Mouse (Mus musculus) cerebellum, adult 2 months (tissue): Measurements from ENCODE around the gene Mcrip2. TPM values are rescaled to one million over a fixed set of nuclear protein-coding genes. Genes with fewer than 3 reads are reported as not detected.
A peak's percentile ranks its signal among the peaks of the same experiment; 100 is the strongest.

ENCODE experiments used
- DNase-seq, 2 experiments: peaks; one replicate each; pipeline ENCODE4 v3.0.0; 2021
- H3K27ac ChIP-seq: fragments of 200-500 bp; 2 replicates; pipeline ENCODE4 v1.5.1; 2012; ENCODE audit warnings: low read length, control low read depth, inconsistent platforms; ENCODE audit not compliant: insufficient read depth
- H3K27me3 ChIP-seq: fragments of 200-500 bp; 2 replicates; pipeline ENCODE4 v1.6.1; 2012; ENCODE audit warnings: inconsistent platforms, mild to moderate bottlenecking, low read length, moderate library complexity; ENCODE audit not compliant: control insufficient read depth, insufficient read depth
- H3K4me1 ChIP-seq: fragments of 200-500 bp; 2 replicates; pipeline ENCODE4 v1.6.1; 2011; ENCODE audit warnings: low read length; ENCODE audit not compliant: control insufficient read depth, insufficient read depth
- H3K4me3 ChIP-seq: fragments of 200-500 bp; replicated peaks from 2 replicates; pipeline ENCODE3; 2011; ENCODE audit warnings: mild to moderate bottlenecking, low read depth, low read length, control low read depth; ENCODE audit not compliant: insufficient read depth
- CTCF ChIP-seq: fragments of 200-500 bp; IDR thresholded peaks from 2 replicates; pipeline ENCODE4 v1.5.1; 2011; ENCODE audit warnings: low read depth, mild to moderate bottlenecking, control low read depth, low read length, moderate library complexity, borderline replicate concordance; ENCODE audit not compliant: insufficient read depth
- POLR2A ChIP-seq: fragments of 200-500 bp; IDR thresholded peaks from 2 replicates; pipeline ENCODE4 v1.6.1; 2011; ENCODE audit warnings: low read length, control low read depth, borderline replicate concordance; ENCODE audit not compliant: insufficient read depth
- WGBS: fragments of 180-500 bp; shearing (Covaris S2); methylation state at CpG from one replicate; pipeline ENCODE4 v1.1.7; 2018; 5-methylcytosine and 5-hydroxymethylcytosine counted together
- polyA plus RNA-seq: library from polyadenylated mRNA; depleted of rRNA; stranded (reverse); fragments of >200 nt; gene quantifications from 2 replicates; pipeline ENCODE4 v1.2.3, GENCODE M21; 2012; rRNA removed

Mcrip2 gene
- polyA plus RNA-seq, 1 experiment, result 34.1 TPM

DNA sequence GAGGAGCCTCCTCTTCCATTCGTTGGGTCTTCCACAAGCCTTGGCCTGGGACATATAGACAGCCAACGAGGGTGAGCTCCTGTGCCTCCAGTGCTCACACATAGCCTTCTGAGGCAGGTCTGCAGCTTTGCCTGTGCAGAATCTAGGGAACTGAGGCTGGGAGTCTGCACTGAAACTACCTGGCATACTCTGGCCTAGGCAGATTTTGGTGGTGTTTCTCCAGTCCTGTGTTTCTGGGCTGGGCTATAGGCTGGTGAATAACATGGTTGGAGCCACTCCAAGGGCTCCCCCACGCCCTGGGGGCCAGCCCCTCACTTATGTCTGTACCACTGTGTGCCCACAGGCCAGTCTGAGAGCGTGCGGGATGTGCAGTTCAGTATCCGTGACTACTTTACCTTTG, 43.3 kb downstream of the Mcrip2 start:
- no peak overlapping the region for H3K4me3 ChIP-seq
- no peak for TF ChIP-seq CTCF
- TF ChIP-seq POLR2A, result no peak
- no peak for DNase-seq
- WGBS, result 81% methylated on average over 6 of the region's 6 CpGs
- H3K4me1 ChIP-seq, result peaks cover 17% of the 10 kb centered on the region
- H3K27me3 ChIP-seq, result no peaks in the 10 kb centered on the region
- no peak overlapping the region for H3K27ac ChIP-seq

DNA sequence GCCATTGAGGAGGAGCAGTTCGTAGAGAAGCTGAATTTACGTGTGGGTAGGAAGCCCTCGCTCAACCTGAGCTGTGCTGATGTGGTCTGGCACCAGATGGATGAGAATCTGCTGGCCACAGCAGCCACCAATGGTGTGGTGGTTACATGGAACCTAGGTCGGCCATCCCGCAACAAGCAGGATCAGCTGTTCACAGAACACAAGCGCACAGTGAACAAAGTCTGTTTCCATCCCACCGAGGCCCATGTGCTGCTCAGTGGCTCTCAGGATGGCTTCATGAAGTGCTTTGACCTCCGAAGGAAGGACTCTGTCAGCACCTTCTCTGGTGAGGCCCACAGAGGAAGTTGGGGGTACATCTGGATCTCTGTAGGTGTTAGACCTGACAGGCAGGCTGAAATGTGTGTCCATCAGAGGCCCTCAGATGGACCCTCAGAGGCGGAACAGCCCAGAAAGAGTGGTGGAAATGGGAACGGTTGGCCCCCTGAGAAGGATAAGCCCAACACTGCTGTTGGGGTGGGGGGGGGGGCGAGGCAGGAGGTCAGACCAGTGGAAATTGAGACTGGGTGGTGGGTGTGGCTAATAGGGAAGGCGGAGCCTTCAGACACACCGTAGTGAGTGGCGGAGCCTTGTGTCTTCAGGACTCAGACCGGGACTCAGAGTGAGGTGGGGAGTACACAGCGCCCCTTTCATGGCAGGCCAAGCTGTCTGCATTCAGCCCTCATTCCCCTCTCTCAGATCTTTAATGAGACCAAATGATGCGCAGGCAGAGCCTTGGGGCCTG, 44.0 kb downstream of the Mcrip2 start:
- WGBS, result 68% methylated on average over 17 of the region's 17 CpGs
- Histone ChIP-seq H3K27me3 (no peaks in the 10 kb centered on the region), H3K4me1 (peaks cover 14% of the 10 kb centered on the region), H3K27ac (no peak overlapping the region), H3K4me3 (peak overlapping the region; percentile 80)
- TF ChIP-seq CTCF, result no peak
- no peak for TF ChIP-seq POLR2A
- DNase-seq, result no peak

DNA sequence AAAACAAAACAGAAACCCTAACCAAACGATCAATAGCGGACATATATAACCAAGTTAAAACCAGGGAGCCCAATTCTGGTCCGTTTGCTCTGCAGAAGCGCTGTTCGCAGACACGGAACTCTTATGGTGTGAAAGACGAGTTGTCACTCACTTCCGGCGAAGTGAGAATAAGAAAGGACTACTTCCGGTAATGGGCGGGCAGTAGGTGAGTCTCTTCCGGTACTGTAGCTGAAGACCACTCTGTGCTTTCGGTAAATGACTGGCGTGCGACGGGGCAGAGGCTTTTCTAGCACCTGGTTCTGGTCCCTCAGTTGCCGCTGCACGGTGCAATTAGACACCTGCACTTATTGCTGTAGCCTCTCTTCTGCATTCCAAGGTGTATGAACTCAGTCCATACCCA, 45.1 kb downstream of the Mcrip2 start, which contains the start of gene Wdr24:
Wdr24 (plus strand) TSS at position 176 of the 400 bp plus-strand sequence.
- Histone ChIP-seq H3K4me3 (peak within 1 kb of the TSS; percentile 80), H3K27ac (peak within 1 kb of the TSS; percentile 31; the same call in 1 of the 2 replicates), H3K4me1 (peaks cover 12% of the 10 kb centered on the region), H3K27me3 (no peaks in the 10 kb centered on the region)
- TF ChIP-seq POLR2A, result peak; percentile 77; the same call in 1 of the 2 replicates
- TF ChIP-seq CTCF, result no peak
- peak; percentile 85 to 86 for DNase-seq
- WGBS, result under 1% methylated on average over 18 of the region's 18 CpGs

DNA sequence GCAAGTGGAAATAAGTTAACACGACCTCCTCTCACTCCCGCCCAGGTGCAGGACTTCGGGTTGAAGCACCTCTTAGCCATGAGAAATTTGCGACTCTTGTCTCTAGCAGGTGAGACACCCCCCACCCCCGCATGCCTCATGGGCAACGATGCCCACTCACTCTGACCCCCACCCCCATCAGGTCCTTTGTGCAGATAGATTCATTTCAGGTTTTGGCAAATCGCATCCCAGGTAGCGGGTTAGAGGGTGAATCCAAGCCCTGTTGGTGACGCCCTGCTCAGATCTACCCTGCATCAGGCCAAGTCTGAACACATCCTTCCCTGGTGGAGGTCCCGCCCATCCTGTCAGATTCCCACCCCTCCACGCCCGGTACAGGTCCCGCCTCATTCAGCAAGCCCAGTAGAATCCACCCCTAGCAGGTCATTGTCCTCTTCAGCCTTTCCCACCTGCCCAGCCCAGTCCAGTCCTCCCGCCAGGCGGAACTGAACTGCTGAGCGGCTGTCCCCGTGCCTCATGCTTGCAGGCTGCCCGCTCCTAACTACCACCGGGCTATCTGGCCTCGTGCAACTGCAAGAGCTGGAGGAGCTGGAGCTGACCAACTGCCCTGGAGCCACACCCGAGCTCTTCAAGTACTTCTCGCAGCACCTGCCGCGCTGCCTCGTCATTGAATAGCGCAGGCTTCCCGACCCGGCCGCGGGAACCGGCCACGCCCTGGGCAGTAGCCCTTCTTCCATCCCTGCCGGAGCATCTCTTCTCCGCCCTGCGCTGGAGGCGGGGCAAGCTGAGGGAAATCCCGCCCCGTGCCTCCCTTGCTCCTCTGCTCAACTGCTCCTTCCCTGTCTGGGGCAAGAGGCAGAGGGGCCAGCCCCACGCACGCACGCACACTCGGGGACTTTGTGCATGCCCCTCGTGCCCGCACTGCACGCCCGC, 49.4 kb downstream of the Mcrip2 start:
- WGBS, result 28% methylated on average over 46 of the region's 46 CpGs

DNA sequence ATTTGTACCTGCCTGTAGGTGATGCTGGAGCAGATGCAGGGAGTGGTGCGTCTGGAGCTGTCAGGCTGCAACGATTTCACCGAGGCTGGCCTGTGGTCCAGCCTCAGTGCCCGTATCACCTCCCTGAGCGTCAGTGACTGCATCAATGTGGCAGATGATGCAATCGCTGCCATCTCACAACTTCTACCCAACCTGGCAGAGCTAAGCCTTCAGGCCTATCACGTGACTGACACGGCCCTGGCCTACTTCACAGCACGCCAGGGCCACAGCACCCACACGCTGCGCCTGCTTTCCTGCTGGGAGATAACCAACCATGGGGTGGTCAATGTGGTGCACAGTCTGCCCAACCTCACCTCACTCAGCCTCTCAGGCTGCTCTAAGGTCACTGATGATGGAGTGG, 50.9 kb downstream of the Mcrip2 start:
- Histone ChIP-seq H3K27ac (no peak overlapping the region), H3K27me3 (no peaks in the 10 kb centered on the region), H3K4me1 (peaks cover 26% of the 10 kb centered on the region), H3K4me3 (no peak overlapping the region)
- WGBS, result 74% methylated on average over 11 of the region's 11 CpGs
- TF ChIP-seq POLR2A, result no peak
- no peak for TF ChIP-seq CTCF
- no peak for DNase-seq

More for the DNA sequence above, 49.4 kb downstream of the Mcrip2 start:
- Histone ChIP-seq H3K4me3 (no peak overlapping the region), H3K4me1 (peaks cover 24% of the 10 kb centered on the region), H3K27me3 (no peaks in the 10 kb centered on the region), H3K27ac (no peak overlapping the region)
- TF ChIP-seq CTCF (no peak), POLR2A (no peak)
- peak in 1 of 2 experiments; percentile 44 for DNase-seq

Other genes starting within 250 kb of the Mcrip2 start
- gene Gng13, start 151.6 kb downstream of the Mcrip2 start, polyA plus RNA-seq, result 489 and 519 TPM in 2 replicates
- 3.7 and 4.1 TPM in 2 replicates for gene Chtf18, start 141.3 kb downstream of the Mcrip2 start, polyA plus RNA-seq
- gene Rpusd1, start 141.1 kb downstream of the Mcrip2 start, polyA plus RNA-seq, result 96.4 and 97.4 TPM in 2 replicates
- 0.73 and 1.1 TPM in 2 replicates for gene Mslnl, start 132.7 kb downstream of the Mcrip2 start, polyA plus RNA-seq
- gene Msln, start 114.4 kb downstream of the Mcrip2 start, polyA plus RNA-seq, result 0.21 and 0.38 TPM in 2 replicates
- gene Narfl, start 95.0 kb downstream of the Mcrip2 start, polyA plus RNA-seq, result 43.5 and 45.5 TPM in 2 replicates
- 340 and 348 TPM in 2 replicates for gene Haghl, start 83.1 kb downstream of the Mcrip2 start, polyA plus RNA-seq
- 0.47 and 0.79 TPM in 2 replicates for gene Ccdc78, start 82.2 kb downstream of the Mcrip2 start, polyA plus RNA-seq
- gene Fam173a, start 75.9 kb downstream of the Mcrip2 start, polyA plus RNA-seq, result 167 and 178 TPM in 2 replicates
- gene AC134908.4, start 73.1 kb downstream of the Mcrip2 start, polyA plus RNA-seq, result 3.3 and 5.0 TPM in 2 replicates
- 534 and 542 TPM in 2 replicates for gene Metrn, start 71.6 kb downstream of the Mcrip2 start, polyA plus RNA-seq
- 187 and 207 TPM in 2 replicates for gene Fbxl16, start 59.7 kb downstream of the Mcrip2 start, polyA plus RNA-seq
- 32.8 and 34.2 TPM in 2 replicates for gene Wdr24, start 45.1 kb downstream of the Mcrip2 start, polyA plus RNA-seq
- gene Jmjd8, start 39.9 kb downstream of the Mcrip2 start, polyA plus RNA-seq, result 65.8 and 75.2 TPM in 2 replicates
- 326 and 333 TPM in 2 replicates for gene Stub1, start 35.4 kb downstream of the Mcrip2 start, polyA plus RNA-seq
- gene Rhbdl1, start 31.5 kb downstream of the Mcrip2 start, polyA plus RNA-seq, result 111 and 119 TPM in 2 replicates
- gene Gm20683, start 27.0 kb downstream of the Mcrip2 start, polyA plus RNA-seq, result 42.9 and 45.9 TPM in 2 replicates
- gene Rhot2, start 23.9 kb downstream of the Mcrip2 start, polyA plus RNA-seq, result 105 and 121 TPM in 2 replicates
- 21.6 and 26.9 TPM in 2 replicates for gene Wdr90, start 7.3 kb downstream of the Mcrip2 start, polyA plus RNA-seq
- 110 and 116 TPM in 2 replicates for gene Mettl26, start 6.3 kb upstream of the Mcrip2 start, polyA plus RNA-seq
- 0.95 and 1.1 TPM in 2 replicates for gene Wfikkn1, start 12.1 kb upstream of the Mcrip2 start, polyA plus RNA-seq
- 70.0 and 74.6 TPM in 2 replicates for gene Rab40c, start 51.0 kb upstream of the Mcrip2 start, polyA plus RNA-seq
- 170 and 191 TPM in 2 replicates for gene Pigq, start 76.2 kb upstream of the Mcrip2 start, polyA plus RNA-seq
- 1.9 and 2.5 TPM in 2 replicates for gene Nhlrc4, start 76.2 kb upstream of the Mcrip2 start, polyA plus RNA-seq
- gene A930017K11Rik, start 83.8 kb upstream of the Mcrip2 start, polyA plus RNA-seq, result 13.4 and 14.0 TPM in 2 replicates
- gene Capn15, start 117.0 kb upstream of the Mcrip2 start, polyA plus RNA-seq, result 88.7 and 92.8 TPM in 2 replicates
- 81.8 and 82.9 TPM in 2 replicates for gene Rab11fip3, start 200.8 kb upstream of the Mcrip2 start, polyA plus RNA-seq
- 39.5 and 41.3 TPM in 2 replicates for gene Decr2, start 221.6 kb upstream of the Mcrip2 start, polyA plus RNA-seq
- gene Nme4, start 226.8 kb upstream of the Mcrip2 start, polyA plus RNA-seq, result 6.2 and 6.7 TPM in 2 replicates
- 41.0 and 48.2 TPM in 2 replicates for gene Tmem8, start 244.5 kb upstream of the Mcrip2 start, polyA plus RNA-seq